Comparison of ENCODE assay signal across 9 mouse cellular contexts in genomic region chr1:24901278-24901677, GRCm38 (mm10).
DNase-seq lines count a peak whose midpoint lies in the region; ATAC-seq and TF ChIP-seq lines count a peak whose summit lies in the region.
"Had no signal": no experiment of that assay in that cellular context is flagged by ENCODE, and none has a peak within 500 bp of the region (broad histone marks: within the 10 kb centered on the region; RNA-seq: fewer than 3 reads in every experiment).

No protein-coding gene starts in this region.

- H3K27me3 ChIP-seq in forebrain, embryonic 10.5 days (ENCODE audit: poor library complexity, severe bottlenecking): no peaks in the 10 kb centered on the region
- H3K27me3 ChIP-seq in lung, postnatal 0 days (replicated peaks; ENCODE audit: insufficient read depth, low read length): no peaks in the 10 kb centered on the region

- DNase-seq in thymus, postnatal 4 days: peak; percentile 26
- no peak for DNase-seq in thymus, postnatal 10 days (ENCODE audit: low spot score in 2 of 2)
- peak; percentile 87 for DNase-seq in brain, adult 2 months (ENCODE audit: low read depth, low spot score)
- peak; percentile 49 for DNase-seq in forebrain, embryonic 10.5 days (ENCODE audit: extremely low spot score, low spot score)
- peak; percentile 83 for DNase-seq in layer of hippocampus, adult 11-12 months (ENCODE audit: low spot score)
- DNase-seq in lung, postnatal 0 days (ENCODE audit: low spot score): peak; percentile 52
- no peak for DNase-seq in gastrocnemius, postnatal 25 days

- H3K4me3 ChIP-seq in forebrain, embryonic 10.5 days: no peak overlapping the region
- no peak overlapping the region for H3K4me3 ChIP-seq in lung, postnatal 0 days (ENCODE audit: low read depth, low read length)
- H3K4me3 ChIP-seq: erythroblast, embryonic 14.5 days had no signal

- no peak overlapping the region for H3K27ac ChIP-seq in forebrain, embryonic 10.5 days
- no peak overlapping the region for H3K27ac ChIP-seq in lung, postnatal 0 days (ENCODE audit: low read length)

- H3K4me1 ChIP-seq in forebrain, embryonic 10.5 days: no peaks in the 10 kb centered on the region
- H3K4me1 ChIP-seq in lung, postnatal 0 days (ENCODE audit: insufficient read depth, low read depth, low read length): no peaks in the 10 kb centered on the region

- no peaks in the 10 kb centered on the region for H3K9me3 ChIP-seq in forebrain, embryonic 10.5 days
- no peaks in the 10 kb centered on the region for H3K9me3 ChIP-seq in lung, postnatal 0 days (ENCODE audit: low read length)

- H3K36me3 ChIP-seq in forebrain, embryonic 10.5 days (replicated peaks): no peaks in the 10 kb centered on the region
- H3K36me3 ChIP-seq in lung, postnatal 0 days (ENCODE audit: insufficient read depth, low read length): no peaks in the 10 kb centered on the region

- no peak overlapping the region for H3K9ac ChIP-seq in lung, postnatal 0 days (replicated peaks; ENCODE audit: low read depth)

- H3K4me2 ChIP-seq in lung, postnatal 0 days (replicated peaks; ENCODE audit: low read depth, low read length): no peak overlapping the region

- TF ChIP-seq EP300 in lung, postnatal 0 days (IDR thresholded peaks at IDR 0.05): no peak

- 36% methylated on average over 2 of the region's 2 CpGs for WGBS in forebrain, embryonic 10.5 days
- WGBS in lung, postnatal 0 days: 34% methylated on average over 2 of the region's 2 CpGs

- no peak for ATAC-seq in lung, postnatal 0 days
- no peak for ATAC-seq in megakaryocyte progenitor cell, adult 5-6 weeks (replicated peaks; ENCODE audit: poor library complexity)

- TF ChIP-seq CTCF in lung, postnatal 0 days (IDR thresholded peaks at IDR 0.05): peak; percentile 67

Comparison
In these comparisons a context has a peak if more than half of its experiments do, and no peak if none do; other contexts are left out.
1. DNase-seq: peak in thymus, postnatal 4 days (single experiment), brain, adult 2 months (single experiment), forebrain, embryonic 10.5 days (single experiment), layer of hippocampus, adult 11-12 months (single experiment) and lung, postnatal 0 days (single experiment); none in thymus, postnatal 10 days (0 of 2) and gastrocnemius, postnatal 25 days (single experiment).